Mouse (Mus musculus): ENCODE results near the gene Ces2g. TPM values are rescaled to one million over a fixed set of nuclear protein-coding genes. Genes with fewer than 3 reads are reported as not detected.

Ces2g gene
- not detected in 2 replicates for polyA plus RNA-seq (2015; fragmentation: Nextera tagmentation; extraction: Ambion mirVana)

- no peaks in the 10 kb centered on the region for H3K27me3 ChIP-seq
- no peak within 1 kb of the TSS for H3K27ac ChIP-seq (replicated peaks)
- no peak within 1 kb of the TSS for H3K4me2 ChIP-seq
- 70% methylated on average over 5 of the region's 5 CpGs for WGBS
- no peak within 1 kb of the TSS for H3K4me3 ChIP-seq
- no peaks in the 10 kb centered on the region for H3K9me3 ChIP-seq
- H3K36me3 ChIP-seq = no peaks in the 10 kb centered on the region
- no peak for ATAC-seq (ENCODE audit: low FRiP score, low read depth)
- H3K4me1 ChIP-seq (replicated peaks) = no peaks in the 10 kb centered on the region
- no peak within 1 kb of the TSS for H3K9ac ChIP-seq
These were observed at the start of gene Ces2g for GRCm38 (mm10) chr8:104961537-104961961. Gene Ces2g (plus strand): TSS chr8:104961718.

GRCm38 (mm10) chr8:104925972-104926596 is 35.4 kb upstream of the Ces2g start, which contains the start of gene Ces2e:
Gene Ces2e (plus strand): TSS chr8:104926260.
- Histone ChIP-seq H3K27me3 (no peaks in the 10 kb centered on the region), H3K9ac (no peak within 1 kb of the TSS), H3K9me3 (no peaks in the 10 kb centered on the region), H3K4me3 (no peak within 1 kb of the TSS), H3K4me2 (no peak within 1 kb of the TSS), H3K36me3 (no peaks in the 10 kb centered on the region), H3K27ac (replicated peaks) (no peak within 1 kb of the TSS), H3K4me1 (replicated peaks) (no peaks in the 10 kb centered on the region)
- 78% methylated on average over 5 of the region's 5 CpGs for WGBS
- ATAC-seq (ENCODE audit: low FRiP score, low read depth) = no peak

GRCm38 (mm10) chr8:104927301-104927700 is 34.2 kb upstream of the Ces2g start:
- Histone ChIP-seq H3K27me3 (no peaks in the 10 kb centered on the region), H3K4me3 (no peak overlapping the region), H3K36me3 (no peaks in the 10 kb centered on the region), H3K9me3 (no peaks in the 10 kb centered on the region), H3K4me1 (replicated peaks) (no peaks in the 10 kb centered on the region), H3K4me2 (no peak overlapping the region), H3K9ac (no peak overlapping the region), H3K27ac (replicated peaks) (no peak overlapping the region)
- no peak for ATAC-seq (ENCODE audit: low FRiP score, low read depth)
- WGBS = 82% methylated on average over 3 of the region's 3 CpGs

- no peak overlapping the region for H3K9ac ChIP-seq
- H3K9me3 ChIP-seq = no peaks in the 10 kb centered on the region
- ATAC-seq (ENCODE audit: low FRiP score, low read depth) = no peak
- H3K27me3 ChIP-seq = no peaks in the 10 kb centered on the region
- H3K27ac ChIP-seq (replicated peaks) = no peak overlapping the region
- H3K36me3 ChIP-seq = no peaks in the 10 kb centered on the region
- no peaks in the 10 kb centered on the region for H3K4me1 ChIP-seq (replicated peaks)
- WGBS = 84% methylated on average over 2 of the region's 2 CpGs
- H3K4me3 ChIP-seq = no peak overlapping the region
- H3K4me2 ChIP-seq = no peak overlapping the region
These were observed 16.9 kb upstream of the Ces2g start for GRCm38 (mm10) chr8:104944665-104945064.

GRCm38 (mm10) chr8:104947056-104947455 is 14.5 kb upstream of the Ces2g start, which contains the start of gene Ces2f:
Gene Ces2f (plus strand): TSS chr8:104947356.
- Histone ChIP-seq H3K27me3 (no peaks in the 10 kb centered on the region), H3K9ac (no peak within 1 kb of the TSS), H3K9me3 (no peaks in the 10 kb centered on the region), H3K27ac (replicated peaks) (no peak within 1 kb of the TSS), H3K4me3 (no peak within 1 kb of the TSS), H3K36me3 (no peaks in the 10 kb centered on the region), H3K4me1 (replicated peaks) (no peaks in the 10 kb centered on the region), H3K4me2 (no peak within 1 kb of the TSS)
- WGBS = 85% methylated on average over 4 of the region's 4 CpGs
- no peak for ATAC-seq (ENCODE audit: low FRiP score, low read depth)

- Histone ChIP-seq H3K27ac (replicated peaks) (no peak overlapping the region), H3K4me1 (replicated peaks) (no peaks in the 10 kb centered on the region), H3K4me2 (no peak overlapping the region), H3K27me3 (no peaks in the 10 kb centered on the region), H3K4me3 (no peak overlapping the region), H3K9me3 (no peaks in the 10 kb centered on the region), H3K36me3 (no peaks in the 10 kb centered on the region), H3K9ac (no peak overlapping the region)
- 83% methylated on average over 5 of the region's 5 CpGs for WGBS
- no peak for ATAC-seq (ENCODE audit: low FRiP score, low read depth)
These were observed 12.5 kb upstream of the Ces2g start for GRCm38 (mm10) chr8:104949031-104949430.

GRCm38 (mm10) chr8:104962229-104962901 is 847 bp downstream of the Ces2g start:
- WGBS = 83% methylated on average over 8 of the region's 8 CpGs
- Histone ChIP-seq H3K4me2 (no peak overlapping the region), H3K4me1 (replicated peaks) (no peaks in the 10 kb centered on the region), H3K4me3 (no peak overlapping the region), H3K27ac (replicated peaks) (no peak overlapping the region), H3K36me3 (no peaks in the 10 kb centered on the region), H3K9me3 (no peaks in the 10 kb centered on the region), H3K27me3 (no peaks in the 10 kb centered on the region), H3K9ac (no peak overlapping the region)
- ATAC-seq (ENCODE audit: low FRiP score, low read depth) = no peak

- Histone ChIP-seq H3K9me3 (no peaks in the 10 kb centered on the region), H3K36me3 (no peaks in the 10 kb centered on the region), H3K9ac (no peak overlapping the region), H3K4me3 (no peak overlapping the region), H3K4me2 (no peak overlapping the region), H3K27ac (replicated peaks) (no peak overlapping the region), H3K27me3 (no peaks in the 10 kb centered on the region), H3K4me1 (replicated peaks) (no peaks in the 10 kb centered on the region)
- 84% methylated on average over 4 of the region's 4 CpGs for WGBS
- no peak for ATAC-seq (ENCODE audit: low FRiP score, low read depth)
These were observed 1.9 kb downstream of the Ces2g start for GRCm38 (mm10) chr8:104963375-104963894.

- Histone ChIP-seq H3K4me3 (no peak overlapping the region), H3K4me1 (replicated peaks) (no peaks in the 10 kb centered on the region), H3K9me3 (0 out of 2 replicates have a peak, but pooled peaks cover 6% of the 10 kb centered on the region), H3K27me3 (no peaks in the 10 kb centered on the region), H3K27ac (replicated peaks) (no peak overlapping the region), H3K4me2 (no peak overlapping the region), H3K36me3 (no peaks in the 10 kb centered on the region), H3K9ac (no peak overlapping the region)
- ATAC-seq (ENCODE audit: low FRiP score, low read depth) = no peak
- WGBS = 92% methylated on average over 5 of the region's 5 CpGs
These were observed 22.6 kb downstream of the Ces2g start for GRCm38 (mm10) chr8:104984126-104984525.

- 0 out of 2 replicates have a peak, but pooled peaks cover 6% of the 10 kb centered on the region for H3K9me3 ChIP-seq
- no peaks in the 10 kb centered on the region for H3K27me3 ChIP-seq
- H3K27ac ChIP-seq (replicated peaks) = no peak overlapping the region
- H3K4me2 ChIP-seq = no peak overlapping the region
- ATAC-seq (ENCODE audit: low FRiP score, low read depth) = no peak
- WGBS = 91% methylated on average over 2 of the region's 2 CpGs
- no peaks in the 10 kb centered on the region for H3K4me1 ChIP-seq (replicated peaks)
- no peaks in the 10 kb centered on the region for H3K36me3 ChIP-seq
- H3K9ac ChIP-seq = no peak overlapping the region
- H3K4me3 ChIP-seq = no peak overlapping the region
These were observed 23.4 kb downstream of the Ces2g start for GRCm38 (mm10) chr8:104984942-104985341.

GRCm38 (mm10) chr8:104998191-104998590 is 36.7 kb downstream of the Ces2g start:
- WGBS = 86% methylated on average over 6 of the region's 6 CpGs
- no peak for ATAC-seq (ENCODE audit: low FRiP score, low read depth)

GRCm38 (mm10) chr8:104999183-104999582 is 37.7 kb downstream of the Ces2g start:
- H3K27me3 ChIP-seq = no peaks in the 10 kb centered on the region
- no peak overlapping the region for H3K9ac ChIP-seq
- no peaks in the 10 kb centered on the region for H3K9me3 ChIP-seq
- no peak for ATAC-seq (ENCODE audit: low FRiP score, low read depth)
- no peak overlapping the region for H3K4me2 ChIP-seq
- no peaks in the 10 kb centered on the region for H3K36me3 ChIP-seq
- 85% methylated on average over 6 of the region's 6 CpGs for WGBS
- H3K4me3 ChIP-seq = no peak overlapping the region
- H3K27ac ChIP-seq (replicated peaks) = no peak overlapping the region
- no peaks in the 10 kb centered on the region for H3K4me1 ChIP-seq (replicated peaks)

More at GRCm38 (mm10) chr8:104998191-104998590, 36.7 kb downstream of the Ces2g start:
- Histone ChIP-seq H3K36me3 (no peaks in the 10 kb centered on the region), H3K9me3 (no peaks in the 10 kb centered on the region), H3K9ac (no peak overlapping the region), H3K4me3 (no peak overlapping the region), H3K4me2 (no peak overlapping the region), H3K27me3 (no peaks in the 10 kb centered on the region), H3K4me1 (replicated peaks) (no peaks in the 10 kb centered on the region), H3K27ac (replicated peaks) (no peak overlapping the region)

Data from hindbrain, embryonic 15.5 days (tissue).